Mouse (Mus musculus): ENCODE data around the gene Plp2. TPM values are rescaled to one million over a fixed set of nuclear protein-coding genes. Genes with fewer than 3 reads are reported as not detected.

Gene Plp2
- polyA plus RNA-seq, 1 experiment from 2014 or later, result 205 TPM

DNA sequence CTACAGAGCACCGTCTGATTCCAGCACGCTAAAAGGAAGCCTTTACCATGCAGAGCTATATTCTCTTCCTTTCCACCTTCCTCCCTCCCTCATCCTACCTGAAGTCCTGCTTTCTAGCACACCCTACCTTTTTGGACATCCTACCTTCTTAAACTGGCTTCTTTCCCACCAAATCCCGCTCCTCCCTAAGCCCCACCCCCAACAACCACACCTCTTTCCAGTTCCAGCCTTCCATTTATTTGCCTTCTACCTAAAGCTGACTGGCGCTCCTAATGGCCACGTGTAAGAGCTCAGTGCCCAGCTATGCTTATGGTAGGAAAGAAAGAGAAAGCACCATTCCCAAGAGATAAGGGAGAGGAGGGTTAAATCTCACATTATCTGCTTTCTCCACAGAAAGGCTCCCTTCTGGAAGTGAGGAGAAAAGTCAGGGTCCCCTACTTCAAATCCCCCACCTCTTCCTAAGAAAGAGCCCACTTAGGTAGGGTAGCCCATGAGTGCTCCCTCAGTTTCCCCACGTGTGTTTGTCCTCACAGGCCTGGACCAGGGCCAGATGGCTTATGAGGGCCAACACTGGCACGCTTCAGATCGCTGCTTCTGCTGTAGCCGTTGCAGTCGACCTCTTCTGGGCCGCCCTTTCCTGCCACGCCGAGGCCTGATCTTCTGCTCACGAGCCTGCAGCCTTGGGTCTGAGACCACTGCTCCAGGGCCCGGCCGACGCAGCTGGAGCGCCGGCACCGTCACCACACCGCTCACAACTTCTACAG, 5.3 kb downstream of the Plp2 start:
- Histone ChIP-seq H3K27ac (ENCODE audit: low read length) (no peak overlapping the region), H3K36me3 (ENCODE audit: control insufficient read depth, insufficient read depth, low read length) (no peaks in the 10 kb centered on the region), H3K4me2 (ENCODE audit: low read depth, low read length) (no peak overlapping the region), H3K4me1 (ENCODE audit: control insufficient read depth, insufficient read depth, low read length) (no peaks in the 10 kb centered on the region), H3K27me3 (replicated peaks; ENCODE audit: control insufficient read depth, insufficient read depth, low read length) (no peaks in the 10 kb centered on the region), H3K9ac (ENCODE audit: low read depth, low read length) (no peak overlapping the region), H3K4me3 (ENCODE audit: low read length) (no peak overlapping the region), H3K9me3 (ENCODE audit: control insufficient read depth, low read length) (no peaks in the 10 kb centered on the region)
- no peak for ATAC-seq
- WGBS, result 70% methylated on average over 21 of the region's 21 CpGs

- 86% methylated on average over 11 of the region's 11 CpGs for WGBS
- H3K4me3 ChIP-seq (ENCODE audit: low read length), result no peak overlapping the region
- H3K36me3 ChIP-seq (ENCODE audit: control insufficient read depth, insufficient read depth, low read length), result no peaks in the 10 kb centered on the region
- H3K27ac ChIP-seq (ENCODE audit: low read length), result no peak overlapping the region
- ATAC-seq, result no peak
- H3K9me3 ChIP-seq (ENCODE audit: control insufficient read depth, low read length), result no peaks in the 10 kb centered on the region
- no peak overlapping the region for H3K4me2 ChIP-seq (ENCODE audit: low read depth, low read length)
- H3K4me1 ChIP-seq (ENCODE audit: control insufficient read depth, insufficient read depth, low read length), result no peaks in the 10 kb centered on the region
- H3K9ac ChIP-seq (ENCODE audit: low read depth, low read length), result no peak overlapping the region
- H3K27me3 ChIP-seq (replicated peaks; ENCODE audit: control insufficient read depth, insufficient read depth, low read length), result no peaks in the 10 kb centered on the region
Observed at GRCm38 (mm10) chrX:7664791-7665190, 6.4 kb downstream of the Plp2 start.

DNA sequence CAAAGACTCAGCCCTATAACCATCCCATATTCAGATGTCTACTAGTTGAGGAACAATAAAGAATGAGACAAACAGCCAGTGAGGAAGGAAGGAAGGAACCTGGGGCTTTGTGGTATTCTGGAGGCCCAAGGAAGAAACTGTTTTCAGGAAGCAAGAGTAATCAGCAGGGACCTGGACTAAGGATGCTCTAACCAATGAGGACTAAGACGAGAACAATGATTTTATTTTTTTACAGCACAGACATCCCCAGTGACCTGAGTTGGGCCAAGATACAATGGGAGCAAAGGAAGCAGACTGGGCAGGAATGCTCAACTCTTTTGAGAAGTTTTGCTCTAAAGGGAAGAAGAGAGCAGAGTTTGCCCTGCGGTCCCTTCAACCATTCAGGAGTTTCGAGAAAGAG, 8.3 kb downstream of the Plp2 start:
- WGBS, result 86% methylated on average over 3 of the region's 3 CpGs
- no peak for ATAC-seq
- H3K4me1 ChIP-seq (ENCODE audit: control insufficient read depth, insufficient read depth, low read length), result peaks cover 2% of the 10 kb centered on the region; the same call in 1 of the 2 replicates
- H3K27ac ChIP-seq (ENCODE audit: low read length), result no peak overlapping the region
- H3K4me3 ChIP-seq (ENCODE audit: low read length), result no peak overlapping the region
- H3K9ac ChIP-seq (ENCODE audit: low read depth, low read length), result no peak overlapping the region
- H3K27me3 ChIP-seq (replicated peaks; ENCODE audit: control insufficient read depth, insufficient read depth, low read length), result no peaks in the 10 kb centered on the region
- no peak overlapping the region for H3K4me2 ChIP-seq (ENCODE audit: low read depth, low read length)
- H3K9me3 ChIP-seq (ENCODE audit: control insufficient read depth, low read length), result no peaks in the 10 kb centered on the region
- H3K36me3 ChIP-seq (ENCODE audit: control insufficient read depth, insufficient read depth, low read length), result no peaks in the 10 kb centered on the region

DNA sequence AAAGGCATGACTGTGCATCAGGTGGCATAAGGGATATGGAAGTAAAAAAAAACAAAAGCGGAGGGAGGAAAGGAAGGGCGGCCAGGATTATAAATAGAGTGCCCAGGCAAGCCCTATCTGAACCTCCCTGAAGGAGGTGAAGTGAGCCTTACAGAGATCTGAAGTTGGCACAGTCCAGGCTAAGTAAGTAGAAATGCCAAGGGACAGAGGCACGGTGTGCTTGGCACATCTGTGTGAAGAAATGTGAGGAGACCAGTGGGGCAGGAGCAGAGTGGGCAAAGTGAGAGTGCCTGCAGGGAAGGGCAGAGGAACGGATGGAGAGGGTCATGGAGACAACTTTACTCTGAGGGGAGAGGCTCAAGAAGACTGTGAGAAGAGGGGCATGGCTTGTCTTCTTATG, 10.1 kb downstream of the Plp2 start:
- no peak for ATAC-seq
- Histone ChIP-seq H3K9ac (ENCODE audit: low read depth, low read length) (no peak overlapping the region), H3K36me3 (ENCODE audit: control insufficient read depth, insufficient read depth, low read length) (no peaks in the 10 kb centered on the region), H3K9me3 (ENCODE audit: control insufficient read depth, low read length) (no peaks in the 10 kb centered on the region), H3K27me3 (replicated peaks; ENCODE audit: control insufficient read depth, insufficient read depth, low read length) (no peaks in the 10 kb centered on the region), H3K27ac (ENCODE audit: low read length) (no peak overlapping the region), H3K4me2 (ENCODE audit: low read depth, low read length) (no peak overlapping the region), H3K4me3 (ENCODE audit: low read length) (no peak overlapping the region), H3K4me1 (ENCODE audit: control insufficient read depth, insufficient read depth, low read length) (peaks cover 2% of the 10 kb centered on the region; the same call in 1 of the 2 replicates)
- 85% methylated on average over 4 of the region's 4 CpGs for WGBS

- peak overlapping the region; percentile 10; the same call in 1 of the 2 replicates for H3K9ac ChIP-seq (ENCODE audit: low read depth, low read length)
- peak overlapping the region; percentile 47 for H3K4me2 ChIP-seq (ENCODE audit: low read depth, low read length)
- H3K36me3 ChIP-seq (ENCODE audit: control insufficient read depth, insufficient read depth, low read length), result no peaks in the 10 kb centered on the region
- H3K9me3 ChIP-seq (ENCODE audit: control insufficient read depth, low read length), result no peaks in the 10 kb centered on the region
- peak; percentile 56 for ATAC-seq
- H3K4me3 ChIP-seq (ENCODE audit: low read length), result peak overlapping the region; percentile 60
- H3K27me3 ChIP-seq (replicated peaks; ENCODE audit: control insufficient read depth, insufficient read depth, low read length), result no peaks in the 10 kb centered on the region
- H3K27ac ChIP-seq (ENCODE audit: low read length), result peak overlapping the region; percentile 78
- H3K4me1 ChIP-seq (ENCODE audit: control insufficient read depth, insufficient read depth, low read length), result peaks cover 2% of the 10 kb centered on the region; the same call in 1 of the 2 replicates
- WGBS, result 39% methylated on average over 11 of the region's 11 CpGs
Observed at GRCm38 (mm10) chrX:7658785-7659589, 12.2 kb downstream of the Plp2 start.

DNA sequence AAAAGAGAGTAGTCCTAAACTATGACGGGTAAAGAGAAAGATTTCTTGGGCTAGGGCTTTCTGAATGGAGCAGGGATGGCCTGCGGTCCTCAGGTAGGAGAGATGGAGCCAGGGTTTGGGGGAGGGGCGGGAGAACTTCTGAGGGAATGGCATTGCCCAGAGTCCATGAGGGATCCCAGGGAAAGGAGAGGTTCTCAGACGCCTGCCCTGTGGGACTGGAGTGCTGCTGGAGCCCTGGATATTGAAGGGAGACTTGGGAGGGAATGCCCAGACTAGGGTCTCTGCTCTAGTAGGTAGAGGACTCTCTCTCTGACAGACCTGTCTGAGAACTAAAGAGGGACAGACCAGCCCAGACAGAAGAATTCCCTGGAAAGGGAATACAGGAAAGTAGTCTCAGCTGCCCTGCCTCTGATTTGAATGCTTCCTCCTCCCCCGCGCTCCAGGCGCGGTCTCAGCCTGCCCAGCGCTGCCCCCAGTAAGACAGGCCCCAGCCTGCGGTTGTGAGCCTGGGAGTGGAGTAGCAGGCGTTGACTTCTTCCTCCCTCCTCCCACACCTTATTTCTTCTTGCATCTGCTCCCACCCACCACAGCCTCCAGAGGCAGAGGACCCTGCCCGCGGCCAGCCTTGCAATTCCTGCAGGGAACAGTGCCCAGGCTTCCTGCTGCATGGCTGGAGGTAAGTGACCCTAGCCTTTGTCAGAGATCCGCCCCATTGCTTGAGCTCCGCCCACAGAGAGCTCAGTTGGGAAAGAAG, 13.0 kb downstream of the Plp2 start:
- peak overlapping the region; percentile 78 for H3K27ac ChIP-seq (ENCODE audit: low read length)
- H3K27me3 ChIP-seq (replicated peaks; ENCODE audit: control insufficient read depth, insufficient read depth, low read length), result no peaks in the 10 kb centered on the region
- ATAC-seq, result peak; percentile 88
- H3K36me3 ChIP-seq (ENCODE audit: control insufficient read depth, insufficient read depth, low read length), result no peaks in the 10 kb centered on the region
- H3K4me3 ChIP-seq (ENCODE audit: low read length), result peak overlapping the region; percentile 60
- H3K4me2 ChIP-seq (ENCODE audit: low read depth, low read length), result peak overlapping the region; percentile 47
- 15% methylated on average over 15 of the region's 15 CpGs for WGBS
- peak overlapping the region; percentile 62 for H3K9ac ChIP-seq (ENCODE audit: low read depth, low read length)
- H3K4me1 ChIP-seq (ENCODE audit: control insufficient read depth, insufficient read depth, low read length), result peaks cover 2% of the 10 kb centered on the region; the same call in 1 of the 2 replicates
- H3K9me3 ChIP-seq (ENCODE audit: control insufficient read depth, low read length), result no peaks in the 10 kb centered on the region

- Histone ChIP-seq H3K9me3 (ENCODE audit: control insufficient read depth, low read length) (no peaks in the 10 kb centered on the region), H3K4me3 (ENCODE audit: low read length) (peak within 1 kb of the TSS; percentile 60), H3K9ac (ENCODE audit: low read depth, low read length) (peak within 1 kb of the TSS; percentile 73), H3K36me3 (ENCODE audit: control insufficient read depth, insufficient read depth, low read length) (no peaks in the 10 kb centered on the region), H3K4me2 (ENCODE audit: low read depth, low read length) (peak within 1 kb of the TSS; percentile 47), H3K27ac (ENCODE audit: low read length) (peak within 1 kb of the TSS; percentile 78), H3K4me1 (ENCODE audit: control insufficient read depth, insufficient read depth, low read length) (peaks cover 2% of the 10 kb centered on the region; the same call in 1 of the 2 replicates), H3K27me3 (replicated peaks; ENCODE audit: control insufficient read depth, insufficient read depth, low read length) (no peaks in the 10 kb centered on the region)
- WGBS, result 15% methylated on average over 26 of the region's 26 CpGs
- ATAC-seq, result peak; percentile 62
Observed at GRCm38 (mm10) chrX:7657221-7657639, 14.0 kb downstream of the Plp2 start, which contains the start of gene Prickle3. Gene Prickle3 (plus strand): TSS chrX:7657260.

- peak overlapping the region; percentile 54 for H3K4me2 ChIP-seq (ENCODE audit: low read depth, low read length)
- ATAC-seq, result peak; percentile 98
- H3K27me3 ChIP-seq (replicated peaks; ENCODE audit: control insufficient read depth, insufficient read depth, low read length), result no peaks in the 10 kb centered on the region
- peak overlapping the region; percentile 74 for H3K27ac ChIP-seq (ENCODE audit: low read length)
- 19% methylated on average over 25 of the region's 25 CpGs for WGBS
- H3K4me3 ChIP-seq (ENCODE audit: low read length), result peak overlapping the region; percentile 56
- no peaks in the 10 kb centered on the region for H3K4me1 ChIP-seq (ENCODE audit: control insufficient read depth, insufficient read depth, low read length)
- no peaks in the 10 kb centered on the region for H3K9me3 ChIP-seq (ENCODE audit: control insufficient read depth, low read length)
- H3K9ac ChIP-seq (ENCODE audit: low read depth, low read length), result peak overlapping the region; percentile 79
- H3K36me3 ChIP-seq (ENCODE audit: control insufficient read depth, insufficient read depth, low read length), result no peaks in the 10 kb centered on the region
Observed at GRCm38 (mm10) chrX:7648671-7649304, 22.4 kb downstream of the Plp2 start.

Measured in intestine, embryonic 16.5 days (tissue).